Mouse (Mus musculus): Measurements from ENCODE around the gene Ifrd2.

DNA sequence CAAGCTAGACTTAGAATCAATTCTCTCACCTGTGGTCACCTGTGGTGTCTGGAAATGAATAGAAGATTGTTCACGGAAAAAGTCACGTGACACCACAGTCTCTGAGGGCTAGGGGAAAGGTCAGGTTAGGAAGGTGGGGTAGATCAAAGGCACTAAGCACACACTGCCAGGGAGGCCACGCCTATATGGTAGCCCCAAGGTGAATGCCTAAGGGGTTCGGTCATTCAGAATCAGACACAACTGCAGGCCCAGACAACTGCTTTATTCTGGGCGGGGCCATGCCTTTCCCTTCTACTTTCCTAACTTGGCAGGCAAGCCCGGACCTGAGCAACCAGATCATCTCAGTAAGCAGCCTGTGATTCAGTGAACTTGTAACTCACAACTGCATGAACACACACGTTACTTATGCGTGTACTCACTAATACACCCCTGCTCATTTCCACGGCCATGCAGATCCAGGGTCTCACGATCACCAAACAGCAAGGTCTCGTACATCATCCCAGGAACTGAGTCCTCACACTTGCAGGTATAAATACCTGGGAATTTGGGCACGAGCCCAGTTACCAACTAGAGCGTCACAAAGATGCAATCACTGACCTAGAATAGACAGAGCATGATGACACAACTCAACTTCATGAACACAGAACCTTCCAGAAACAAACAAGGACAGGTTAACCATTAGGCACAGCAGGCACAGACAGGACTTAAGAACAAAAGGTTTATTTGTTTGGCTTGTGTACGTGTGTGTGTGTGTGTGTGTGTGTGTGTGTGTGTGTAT lies 11.7 kb upstream of the Ifrd2 start:
- TF ChIP-seq CTCF (IDR thresholded peaks at IDR 0.05; ENCODE audit: extremely low read depth, insufficient read depth, insufficient read length, insufficient replicate concordance), result no peak
- no peak for TF ChIP-seq POLR2A (IDR thresholded peaks at IDR 0.05; ENCODE audit: low read depth, low read length)
